Mouse (Mus musculus) ES-CJ7 (cell line): Measurements from ENCODE around the gene Ccdc106.
"Not testable (repeated sequence)": the region's sequence is repeated elsewhere in the genome, so short reads cannot be mapped to it uniquely, and the experiment has no call there.

Experiments
- DNase-seq: peaks from one replicate; pipeline ENCODE4 v3.0.0; 2011; ENCODE audit warnings: low read depth, low spot score

Gene Ccdc106

GRCm38 (mm10) chr7:5051193-5052192, 31.1 kb downstream of the Ccdc106 start, which contains the start of gene Zfp580:
TSS of gene Zfp580 (plus strand) at chr7:5051538.
- peak; percentile 77 for DNase-seq

DNA sequence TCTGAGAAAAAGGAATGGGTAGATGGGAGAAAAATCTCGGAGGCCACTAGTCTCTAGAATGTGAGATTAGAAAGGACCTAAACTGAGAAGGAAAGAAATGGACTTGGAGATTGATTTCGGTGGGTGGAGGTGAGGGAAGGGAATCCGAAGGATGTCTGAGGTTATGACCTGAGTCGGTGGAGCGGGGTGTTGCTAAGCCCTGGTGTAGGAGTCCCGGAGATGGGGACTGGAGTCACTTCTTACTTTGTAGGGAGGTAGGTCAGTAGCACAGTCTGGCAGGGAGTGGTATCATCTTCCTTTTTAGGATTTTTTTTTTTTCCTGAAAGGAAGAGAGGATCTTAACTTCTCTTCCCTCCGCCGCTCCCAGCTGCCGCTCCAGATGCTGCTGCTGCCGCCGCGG, 32.1 kb downstream of the Ccdc106 start:
- peak; percentile 50 for DNase-seq

DNA sequence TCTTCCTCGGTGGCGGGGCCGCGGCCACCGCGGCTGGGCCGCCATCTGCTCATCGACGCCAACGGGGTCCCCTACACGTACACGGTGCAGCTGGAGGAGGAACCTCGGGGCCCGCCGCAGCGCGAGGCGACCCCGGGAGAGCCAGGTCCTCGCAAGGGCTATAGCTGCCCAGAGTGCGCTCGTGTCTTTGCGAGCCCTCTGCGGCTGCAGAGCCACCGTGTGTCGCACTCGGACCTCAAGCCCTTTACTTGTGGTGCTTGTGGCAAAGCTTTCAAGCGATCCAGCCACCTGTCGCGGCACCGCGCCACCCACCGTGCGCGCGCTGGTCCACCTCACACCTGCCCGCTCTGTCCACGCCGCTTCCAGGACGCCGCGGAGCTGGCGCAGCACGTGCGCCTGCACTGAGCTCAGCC, 32.6 kb downstream of the Ccdc106 start:
- no peak for DNase-seq

DNA sequence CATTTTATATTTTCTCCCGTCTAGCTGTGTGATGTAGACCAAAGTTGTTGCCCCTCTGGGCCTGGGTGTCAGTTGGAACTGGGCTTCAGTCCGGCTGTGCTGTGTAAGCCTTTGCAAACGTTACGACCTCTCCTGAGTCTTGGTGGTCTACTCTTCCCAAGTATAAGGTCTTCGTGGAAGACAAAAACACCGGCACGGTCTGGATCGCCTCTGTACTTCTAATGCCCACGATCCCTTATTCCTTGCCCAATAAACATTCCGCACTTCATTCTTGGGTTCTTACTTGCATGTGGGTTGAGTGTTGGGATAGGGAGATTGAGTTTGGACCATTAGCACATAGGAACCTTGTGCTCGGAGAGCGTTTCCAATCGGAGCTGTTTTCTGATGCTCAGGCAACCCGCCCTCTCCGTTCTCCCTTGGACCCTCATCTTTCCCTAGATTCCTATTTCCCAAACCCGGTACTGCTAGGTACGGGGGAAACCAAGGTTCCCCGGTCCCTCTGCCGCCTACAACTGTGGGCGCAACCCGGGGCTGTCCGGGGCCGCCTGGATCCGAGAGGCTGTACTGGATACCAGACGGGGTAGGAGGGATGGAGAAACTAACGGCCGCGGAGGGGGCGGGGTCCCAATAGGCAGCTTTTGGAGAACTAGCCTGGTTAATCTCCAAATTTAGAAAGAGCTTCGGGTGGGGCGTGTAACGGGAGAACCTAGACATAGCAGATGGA, 33.3 kb downstream of the Ccdc106 start:
- DNase-seq: peak; percentile 73

DNA sequence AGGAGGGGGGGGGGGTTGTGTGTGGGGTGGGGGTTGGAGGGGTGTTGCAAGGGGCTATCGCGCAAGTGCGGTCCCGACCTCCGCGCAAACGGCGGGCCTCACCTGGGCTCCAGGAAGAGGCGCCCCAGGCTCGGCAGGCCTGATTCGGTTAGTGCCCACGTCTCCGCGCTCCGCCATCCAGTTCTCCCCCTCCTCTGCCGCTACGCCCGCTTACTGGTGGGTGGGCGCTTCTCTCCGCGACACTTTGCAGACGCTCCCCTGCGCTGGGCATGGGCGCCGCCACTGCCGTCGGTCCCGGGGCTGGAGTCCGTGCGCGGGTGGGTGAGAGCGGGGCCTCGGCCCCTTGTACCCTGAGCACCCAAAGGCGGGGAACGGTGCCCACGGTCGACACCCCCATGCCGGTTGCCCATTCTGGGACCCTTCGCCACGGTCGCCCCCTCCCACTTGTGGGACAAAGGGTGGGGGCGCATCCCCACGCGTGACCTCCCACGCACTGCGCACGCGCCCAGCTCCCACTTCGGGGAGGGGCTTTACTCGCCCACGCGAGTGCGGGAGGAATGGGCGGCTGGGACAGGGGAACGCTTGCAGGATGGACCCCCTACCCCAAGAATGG, 36.4 kb downstream of the Ccdc106 start:
- no peak for DNase-seq

GRCm38 (mm10) chr7:5057381-5057780, 37.0 kb downstream of the Ccdc106 start:
- DNase-seq: no peak

DNA sequence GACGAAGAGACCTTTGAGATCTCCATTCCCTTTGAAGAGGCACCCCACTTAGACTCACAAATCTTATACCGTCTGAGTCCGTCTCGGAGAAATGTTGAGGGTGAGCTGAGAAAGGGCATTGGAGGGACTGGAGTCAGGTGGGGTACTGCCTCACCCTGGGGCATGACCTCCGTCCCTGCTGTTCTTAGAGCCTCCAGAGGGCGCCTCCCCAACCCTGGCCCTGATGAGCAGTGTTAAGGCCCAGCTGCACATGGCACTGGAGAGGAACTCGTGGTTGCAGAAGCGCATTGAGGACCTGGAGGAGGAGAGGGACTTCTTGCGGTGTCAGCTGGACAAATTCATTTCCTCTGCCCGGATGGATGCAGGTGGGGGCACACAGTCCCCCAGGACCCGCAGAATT, 37.5 kb downstream of the Ccdc106 start:
- peak; percentile 71 for DNase-seq

DNA sequence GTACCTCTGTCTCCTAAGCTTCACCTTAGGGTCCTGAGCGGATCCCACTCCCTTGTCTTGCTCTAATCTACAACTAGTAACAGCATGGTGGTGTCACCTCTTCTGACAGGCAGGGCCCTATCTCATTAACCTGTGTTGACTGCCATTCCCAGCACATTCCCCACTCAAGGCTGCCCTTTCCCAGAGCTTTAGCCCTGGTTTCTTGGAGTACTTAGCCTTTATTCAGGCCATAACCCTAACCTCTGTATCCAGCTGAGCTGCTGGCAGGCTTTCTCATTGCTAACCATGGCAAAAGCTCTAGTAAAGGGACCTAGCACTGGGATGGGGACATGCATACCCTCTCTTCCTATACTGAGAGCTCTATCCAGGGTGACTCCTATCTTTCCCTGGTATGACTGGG, 38.3 kb downstream of the Ccdc106 start:
- DNase-seq: no peak

DNA sequence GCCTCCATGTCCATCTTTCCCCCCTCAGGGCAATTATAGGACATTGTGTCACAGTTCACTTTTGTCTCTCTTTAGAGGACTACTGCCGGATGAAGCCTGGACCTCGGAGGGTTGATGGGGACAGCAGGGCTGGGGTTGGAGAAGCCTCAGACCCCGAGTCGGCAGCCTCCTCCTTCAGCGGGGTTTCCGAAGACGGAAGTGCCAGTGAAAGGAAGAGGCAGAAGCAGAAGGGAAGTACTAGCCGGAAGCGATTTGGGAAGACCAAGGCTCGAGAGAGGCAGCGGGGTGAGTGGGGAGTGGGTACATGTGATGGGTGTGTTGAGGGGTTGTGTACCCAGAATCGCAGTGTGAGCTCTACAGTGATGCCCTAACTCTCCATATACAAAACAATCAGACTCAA, 39.1 kb downstream of the Ccdc106 start:
- DNase-seq: no peak

- peak; percentile 88 for DNase-seq
Observed at GRCm38 (mm10) chr7:5060239-5060731, 39.9 kb downstream of the Ccdc106 start.

GRCm38 (mm10) chr7:5060944-5061773, 40.8 kb downstream of the Ccdc106 start:
- DNase-seq: peak; percentile 99

GRCm38 (mm10) chr7:5061774-5062359, 41.5 kb downstream of the Ccdc106 start, which contains the start of gene U2af2:
TSS of gene U2af2 (plus strand) at chr7:5062143.
- peak; percentile 87 for DNase-seq

GRCm38 (mm10) chr7:5062360-5063001, 42.1 kb downstream of the Ccdc106 start:
- peak; percentile 83 for DNase-seq

- no peak for DNase-seq
Observed at GRCm38 (mm10) chr7:5064886-5065285, 44.5 kb downstream of the Ccdc106 start.

- no peak for DNase-seq
Observed at GRCm38 (mm10) chr7:5073586-5073985, 53.2 kb downstream of the Ccdc106 start.

- DNase-seq: no peak
Observed at GRCm38 (mm10) chr7:5074984-5075383, 54.6 kb downstream of the Ccdc106 start.

DNA sequence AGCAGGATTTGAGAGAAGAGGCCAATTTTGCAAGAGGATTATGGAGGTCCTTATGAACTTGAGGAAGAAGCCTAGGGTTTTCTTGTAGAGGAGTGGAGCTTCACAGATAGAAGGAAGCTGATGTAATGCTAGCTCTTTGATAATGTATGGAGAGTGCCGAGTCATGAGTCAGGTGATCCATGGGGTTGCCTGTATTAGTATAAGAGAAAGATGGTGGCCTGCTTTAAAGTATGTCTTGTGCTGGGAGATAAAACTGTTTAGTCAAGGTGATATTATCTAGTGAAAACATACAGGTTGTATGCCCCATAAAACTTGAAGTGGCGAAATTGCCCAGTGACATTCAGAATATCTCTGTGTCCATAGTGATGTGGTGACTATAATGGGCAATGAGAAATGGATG, 56.6 kb downstream of the Ccdc106 start:
- DNase-seq: no peak

DNA sequence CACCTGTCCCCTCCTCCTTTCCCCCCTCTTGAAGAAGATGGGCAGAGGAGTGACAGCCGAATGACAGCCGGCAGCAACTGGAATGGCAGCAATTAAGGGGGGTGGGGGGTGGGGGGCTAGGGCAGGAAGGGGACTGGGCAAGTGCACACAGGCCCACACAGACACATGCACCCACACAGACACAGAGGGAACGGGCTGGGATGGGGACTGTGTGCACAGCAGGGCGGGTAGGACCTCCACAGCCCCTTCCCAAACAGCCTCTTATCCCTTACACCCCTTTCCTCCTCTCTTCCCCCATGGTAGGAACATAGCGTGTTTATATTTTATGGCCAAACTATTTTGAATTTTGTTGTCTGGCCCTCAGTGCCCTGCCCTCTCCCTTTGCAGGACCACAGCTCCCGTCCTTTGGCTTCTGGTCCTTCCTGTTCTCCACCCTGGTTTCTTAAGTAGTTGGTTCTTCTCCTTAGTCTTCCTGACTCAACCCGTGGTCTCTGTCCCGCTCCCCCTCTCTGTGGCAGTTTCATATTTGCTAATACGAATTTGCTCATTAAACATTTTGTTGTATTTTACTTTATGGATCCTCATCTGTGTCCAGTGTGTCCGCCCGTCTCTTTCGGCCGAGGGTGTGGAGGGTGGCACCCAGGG, 59.1 kb downstream of the Ccdc106 start:
- not testable (repeated sequence) for DNase-seq

DNA sequence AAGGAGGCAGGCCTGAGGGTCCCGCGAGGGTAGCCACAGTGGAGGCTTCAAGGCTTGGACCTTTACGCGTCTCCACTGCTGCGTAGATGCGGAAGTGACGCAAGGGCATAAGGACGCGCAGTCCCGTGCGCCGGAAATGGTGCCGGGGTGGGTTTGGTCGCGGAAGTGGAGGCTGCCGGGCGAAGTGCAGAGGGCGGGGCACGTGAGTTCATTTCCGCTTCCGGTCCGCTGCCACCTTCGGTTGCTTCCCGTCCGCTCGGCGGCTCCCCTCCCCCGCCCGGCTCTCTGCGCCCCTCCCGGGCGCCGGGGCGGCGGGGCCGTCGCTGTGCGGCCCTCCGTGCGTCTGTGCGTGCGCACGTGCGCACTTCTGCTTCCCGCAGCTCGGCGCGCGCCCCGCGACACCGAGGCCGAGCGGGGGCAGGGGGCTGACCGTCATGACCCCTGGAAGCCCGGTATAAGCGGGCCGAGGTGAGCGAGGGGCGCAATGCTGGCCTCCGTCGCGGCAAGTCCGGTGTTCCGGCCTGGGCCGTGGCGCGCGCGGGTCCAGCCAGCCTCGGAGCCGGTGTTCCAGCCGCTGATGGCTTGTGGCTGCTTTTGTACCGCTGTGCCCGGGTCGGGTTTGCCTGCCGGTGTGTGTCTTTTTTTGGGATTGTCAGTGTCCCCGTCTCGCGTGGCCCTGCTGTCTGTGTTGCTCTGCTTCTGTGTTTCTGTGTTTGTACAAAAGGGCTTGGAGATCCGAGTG, 59.8 kb downstream of the Ccdc106 start, which contains the start of gene Epn1:
Gene Epn1, plus strand, starts transcription at position 226 of the 742 bp plus-strand sequence.
- DNase-seq: peak; percentile 94
